Mouse (Mus musculus) MEL (cell line): Measurements from ENCODE around the gene Nus1. TPM values are rescaled to one million over a fixed set of nuclear protein-coding genes. Genes with fewer than 3 reads are reported as not detected.

Source experiments
- DNase-seq: peaks from one replicate; pipeline ENCODE4 v3.0.0; 2011; ENCODE audit warnings: low read depth, low spot score
- H3K27ac ChIP-seq: 2 replicates; pipeline ENCODE4 v1.5.1; 2012; ENCODE audit warnings: low read depth, mild to moderate bottlenecking, control low read depth, low read length, moderate library complexity; ENCODE audit not compliant: control insufficient read depth
- H3K27me3 ChIP-seq, 2 experiments: fragments of 150-350 bp in 1 of 2; sonication (generic) in 1 of 2; 2 replicates each; pipeline ENCODE4 v1.6.1; 2012; ENCODE audit warnings: low read length in 2 of 2, mild to moderate bottlenecking in 2 of 2, improper control_type of control experiment in 1 of 2, moderate library complexity in 1 of 2; ENCODE audit not compliant: insufficient read depth in 2 of 2, control insufficient read depth in 1 of 2
- H3K36me3 ChIP-seq, 2 experiments: 2 replicates each; pipeline ENCODE4 v1.6.1; 2012 to 2014; ENCODE audit warnings: low read length in 2 of 2, improper control_type of control experiment in 1 of 2, inconsistent platforms in 1 of 2, mild to moderate bottlenecking in 1 of 2; ENCODE audit not compliant: insufficient read depth in 2 of 2, control insufficient read depth in 1 of 2
- H3K4me1 ChIP-seq, 2 experiments: fragments of 150-350 bp in 1 of 2; sonication (generic) in 1 of 2; 2 replicates each; pipeline ENCODE4 v1.6.1; 2012; ENCODE audit warnings: low read length in 2 of 2, improper control_type of control experiment in 1 of 2, mild to moderate bottlenecking in 1 of 2; ENCODE audit not compliant: insufficient read depth in 2 of 2, control insufficient read depth in 1 of 2
- H3K4me3 ChIP-seq, 2 experiments: fragments of 150-350 bp in 1 of 2; sonication (generic) in 1 of 2; 2 replicates each; pipeline ENCODE4 v1.5.1; 2012; ENCODE audit warnings: low read depth in 2 of 2, low read length in 2 of 2, mild to moderate bottlenecking in 2 of 2, moderate library complexity in 2 of 2, control low read depth in 1 of 2, improper control_type of control experiment in 1 of 2; ENCODE audit not compliant: control insufficient read depth in 1 of 2, insufficient read depth in 1 of 2
- H3K79me2 ChIP-seq: 2 replicates; pipeline ENCODE4 v1.6.1; 2012; ENCODE audit warnings: mild to moderate bottlenecking, low read length, moderate library complexity; ENCODE audit not compliant: control insufficient read depth, poor library complexity, insufficient read depth
- H3K9ac ChIP-seq: 2 replicates; pipeline ENCODE4 v1.6.1; 2012; ENCODE audit warnings: low read depth, mild to moderate bottlenecking, control low read depth, low read length, moderate library complexity; ENCODE audit not compliant: control insufficient read depth, poor library complexity, severe bottlenecking
- H3K9me3 ChIP-seq: fragments of 150-350 bp; sonication (generic); replicated peaks from 2 replicates; pipeline ENCODE4 v1.6.1; 2012; ENCODE audit warnings: mild to moderate bottlenecking, low read length, improper control_type of control experiment, moderate library complexity; ENCODE audit not compliant: insufficient read depth
- BHLHE40 ChIP-seq: IDR thresholded peaks from 2 replicates; pipeline ENCODE4 v1.6.1; 2012; ENCODE audit warnings: low read depth, mild to moderate bottlenecking, inconsistent platforms, low read length, improper control_type of control experiment, borderline replicate concordance
- CHD1 ChIP-seq: IDR thresholded peaks from 2 replicates; pipeline ENCODE4 v1.6.1; 2012; ENCODE audit warnings: low read depth, mild to moderate bottlenecking, inconsistent platforms, low read length, improper control_type of control experiment
- CHD2 ChIP-seq: IDR thresholded peaks from 2 replicates; pipeline ENCODE4 v1.6.1; 2011; ENCODE audit warnings: low read length, improper control_type of control experiment
- CTCF ChIP-seq, 3 experiments: IDR thresholded peaks in 2 of 3; conservative IDR thresholded peaks in 1 of 3; 2 replicates each; pipeline ENCODE4 v1.5.1; 2011 to 2012; ENCODE audit warnings: low read length in 3 of 3, low read depth in 2 of 3, mild to moderate bottlenecking in 2 of 3, improper control_type of control experiment in 1 of 3, inconsistent platforms in 1 of 3, mixed read lengths in 1 of 3, moderate library complexity in 1 of 3; ENCODE audit not compliant: control insufficient read depth in 1 of 3, insufficient read depth in 1 of 3, poor library complexity in 1 of 3, severe bottlenecking in 1 of 3
- E2F4 ChIP-seq: IDR thresholded peaks from 2 replicates; pipeline ENCODE4 v1.6.1; 2011; ENCODE audit warnings: low read depth, low read length, improper control_type of control experiment, borderline replicate concordance
- ELF1 ChIP-seq: IDR thresholded peaks from 2 replicates; pipeline ENCODE4 v1.6.1; 2014; ENCODE audit warnings: low read depth, mild to moderate bottlenecking, inconsistent platforms, low read length, improper control_type of control experiment, moderate library complexity
- EP300 ChIP-seq, 2 experiments: IDR thresholded peaks; 2 replicates each; pipeline ENCODE4 v1.6.1; 2011; ENCODE audit warnings: improper control_type of control experiment in 2 of 2, low read length in 2 of 2, low read depth in 1 of 2, mild to moderate bottlenecking in 1 of 2
- ETS1 ChIP-seq: IDR thresholded peaks from 2 replicates; pipeline ENCODE4 v1.6.1; 2012; ENCODE audit warnings: low read depth, mild to moderate bottlenecking, inconsistent platforms, low read length, improper control_type of control experiment, moderate library complexity
- GABPA ChIP-seq: IDR thresholded peaks from 2 replicates; pipeline ENCODE4 v1.6.1; 2012; ENCODE audit warnings: low read depth, mild to moderate bottlenecking, inconsistent platforms, low read length, improper control_type of control experiment, moderate library complexity
- GATA1 ChIP-seq: IDR thresholded peaks from 2 replicates; pipeline ENCODE4 v1.6.1; 2011; ENCODE audit warnings: low read depth, low read length, improper control_type of control experiment
- HCFC1 ChIP-seq: IDR thresholded peaks from 2 replicates; pipeline ENCODE4 v1.6.1; 2012; ENCODE audit warnings: low read depth, mild to moderate bottlenecking, inconsistent platforms, low read length, improper control_type of control experiment, moderate library complexity
- KAT2A ChIP-seq: conservative IDR thresholded peaks from 2 replicates; pipeline ENCODE4 v1.6.1; 2012; ENCODE audit warnings: low read depth, low read length, improper control_type of control experiment, inconsistent platforms
- MAFK ChIP-seq: IDR thresholded peaks from 2 replicates; pipeline ENCODE4 v1.6.1; 2011; ENCODE audit warnings: low read depth, mild to moderate bottlenecking, low read length, improper control_type of control experiment, borderline replicate concordance
- MAX ChIP-seq: IDR thresholded peaks from 2 replicates; pipeline ENCODE4 v1.6.1; 2011; ENCODE audit warnings: low read length, improper control_type of control experiment
- MAZ ChIP-seq: IDR thresholded peaks from 2 replicates; pipeline ENCODE4 v1.6.1; 2012; ENCODE audit warnings: low read depth, mild to moderate bottlenecking, inconsistent platforms, low read length, improper control_type of control experiment
- MEF2A ChIP-seq: IDR thresholded peaks from 2 replicates; pipeline ENCODE4 v1.6.1; 2014; ENCODE audit warnings: low read depth, mild to moderate bottlenecking, inconsistent platforms, low read length, improper control_type of control experiment; ENCODE audit not compliant: poor library complexity, insufficient replicate concordance, severe bottlenecking; ENCODE audit errors: extremely low read depth
- MYB ChIP-seq: IDR thresholded peaks from 2 replicates; pipeline ENCODE4 v1.6.1; 2011; ENCODE audit warnings: mild to moderate bottlenecking, low read depth, low read length, improper control_type of control experiment
- MYC ChIP-seq: IDR thresholded peaks from 2 replicates; pipeline ENCODE4 v1.6.1; 2011; ENCODE audit warnings: low read depth, mild to moderate bottlenecking, low read length, improper control_type of control experiment, moderate library complexity
- NELFE ChIP-seq: IDR thresholded peaks from 2 replicates; pipeline ENCODE4 v1.6.1; 2011; ENCODE audit warnings: low read depth, low read length, improper control_type of control experiment
- NRF1 ChIP-seq: IDR thresholded peaks from 2 replicates; pipeline ENCODE4 v1.6.1; 2014; ENCODE audit warnings: low read depth, mild to moderate bottlenecking, inconsistent platforms, low read length, improper control_type of control experiment, moderate library complexity; ENCODE audit not compliant: poor library complexity, insufficient read depth, severe bottlenecking
- POLR2A ChIP-seq, 2 experiments: IDR thresholded peaks; 2 replicates each; pipeline ENCODE4 v1.6.1; 2011 to 2012; ENCODE audit warnings: low read length in 2 of 2, mild to moderate bottlenecking in 2 of 2, control low read depth in 1 of 2, improper control_type of control experiment in 1 of 2, low read depth in 1 of 2, moderate library complexity in 1 of 2; ENCODE audit not compliant: control insufficient read depth in 1 of 2, insufficient read depth in 1 of 2, poor library complexity in 1 of 2
- POLR2AphosphoS2 ChIP-seq: IDR thresholded peaks from 2 replicates; pipeline ENCODE4 v1.6.1; 2011; ENCODE audit warnings: low read length, improper control_type of control experiment
- POLR2AphosphoS5 ChIP-seq: IDR thresholded peaks from 2 replicates; pipeline ENCODE4 v1.6.1; 2012; ENCODE audit warnings: low read depth, borderline replicate concordance, mild to moderate bottlenecking, inconsistent platforms, low read length, moderate library complexity, mixed read lengths
- RAD21 ChIP-seq: IDR thresholded peaks from 2 replicates; pipeline ENCODE4 v1.6.1; 2011; ENCODE audit warnings: mild to moderate bottlenecking, low read depth, low read length, improper control_type of control experiment
- RCOR1 ChIP-seq: IDR thresholded peaks from 2 replicates; pipeline ENCODE4 v1.6.1; 2012; ENCODE audit warnings: low read depth, mild to moderate bottlenecking, inconsistent platforms, low read length, improper control_type of control experiment
- SIN3A ChIP-seq: IDR thresholded peaks from 2 replicates; pipeline ENCODE4 v1.6.1; 2012; ENCODE audit warnings: low read length, improper control_type of control experiment, inconsistent platforms
- SMC3 ChIP-seq: IDR thresholded peaks from 2 replicates; pipeline ENCODE4 v1.6.1; 2011; ENCODE audit warnings: low read depth, low read length, improper control_type of control experiment
- TBP ChIP-seq: IDR thresholded peaks from 2 replicates; pipeline ENCODE4 v1.8.0; 2011; ENCODE audit warnings: low read depth, low read length, improper control_type of control experiment
- TCF12 ChIP-seq: IDR thresholded peaks from 2 replicates; pipeline ENCODE4 v1.6.1; 2014; ENCODE audit warnings: low read depth, mild to moderate bottlenecking, inconsistent platforms, low read length, improper control_type of control experiment, moderate library complexity
- UBTF ChIP-seq: IDR thresholded peaks from 2 replicates; pipeline ENCODE4 v1.6.1; 2012; ENCODE audit warnings: low read depth, mild to moderate bottlenecking, inconsistent platforms, low read length, improper control_type of control experiment, moderate library complexity, borderline replicate concordance; ENCODE audit not compliant: insufficient read depth
- USF1 ChIP-seq: IDR thresholded peaks from 2 replicates; pipeline ENCODE4 v1.6.1; 2014; ENCODE audit warnings: low read depth, mild to moderate bottlenecking, inconsistent platforms, low read length, improper control_type of control experiment, moderate library complexity
- USF2 ChIP-seq, 2 experiments: IDR thresholded peaks; 2 replicates each; pipeline ENCODE4 v1.6.1; 2011 to 2012; ENCODE audit warnings: improper control_type of control experiment in 2 of 2, low read length in 2 of 2, borderline replicate concordance in 1 of 2, inconsistent platforms in 1 of 2, low read depth in 1 of 2, mild to moderate bottlenecking in 1 of 2; ENCODE audit not compliant: insufficient read depth in 1 of 2
- ZC3H11A ChIP-seq: IDR thresholded peaks from 2 replicates; pipeline ENCODE4 v1.6.1; 2012; ENCODE audit warnings: low read depth, mild to moderate bottlenecking, inconsistent platforms, low read length, improper control_type of control experiment
- ZMIZ1 ChIP-seq: IDR thresholded peaks from 2 replicates; pipeline ENCODE4 v1.6.1; 2012; ENCODE audit warnings: low read depth, mild to moderate bottlenecking, inconsistent platforms, low read length, improper control_type of control experiment, moderate library complexity
- ZNF384 ChIP-seq: IDR thresholded peaks from 2 replicates; pipeline ENCODE4 v1.6.1; 2012; ENCODE audit warnings: low read depth, mild to moderate bottlenecking, inconsistent platforms, low read length, improper control_type of control experiment
- polyA plus RNA-seq, 2 experiments: library from polyadenylated mRNA; stranded (reverse) in 1 of 2; unstranded in 1 of 2; fragments of >175 nt in 1 of 2; fragments of >200 nt in 1 of 2; gene quantifications; 2 replicates each; pipeline versions ENCODE4 v1.2.1 to v1.2.4; 2012; ENCODE audit warnings: low replicate concordance in 2 of 2, low read depth in 1 of 2; ENCODE audit not compliant: insufficient read length in 2 of 2, insufficient read depth in 1 of 2, missing spikeins in 1 of 2
- total RNA-seq: library from RNA; depleted of rRNA; stranded (reverse); fragments of 300-350 nt; gene quantifications from 2 replicates; pipeline ENCODE4 v1.2.3, GENCODE M21; 2012

Nus1 gene
- total and polyA plus RNA-seq, 3 experiments, result 25.6 to 52.4 (median 43.5) TPM

DNA sequence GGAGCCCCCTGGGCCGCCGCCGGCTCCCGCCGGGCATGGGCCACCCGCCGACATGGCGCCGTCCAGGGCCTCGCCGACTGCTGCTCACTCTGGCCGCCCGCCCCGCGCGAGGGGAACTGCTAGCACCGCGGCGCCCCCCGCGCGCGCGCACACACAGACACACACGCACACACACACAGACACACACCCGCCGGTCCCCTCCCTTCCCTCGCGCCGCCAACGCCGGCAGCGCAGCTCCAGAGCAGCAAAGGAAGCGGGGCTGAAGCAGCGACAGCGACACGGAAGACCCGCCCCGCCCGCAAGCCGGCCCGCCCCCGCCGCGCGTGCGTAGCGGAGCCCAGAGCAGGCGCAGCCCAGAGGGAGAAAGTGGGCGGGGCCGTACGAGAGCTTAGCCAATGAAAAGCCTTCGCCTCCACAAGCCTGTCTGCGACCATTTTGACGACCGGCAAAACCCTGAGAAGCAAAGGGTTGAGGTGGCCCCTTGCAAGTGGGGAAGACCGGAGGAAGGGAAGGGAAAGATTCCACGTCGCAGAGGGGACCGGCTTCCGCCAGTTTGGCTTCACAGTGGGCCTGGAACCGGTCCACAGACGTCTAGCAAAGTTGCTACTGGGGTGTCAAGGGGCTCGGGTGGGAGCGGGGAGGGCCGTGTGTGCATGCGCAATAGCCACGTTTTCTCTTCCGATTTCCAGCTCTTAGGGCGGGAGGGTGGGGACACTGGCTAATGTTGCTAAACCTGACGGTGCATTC, 35.3 kb upstream of the Nus1 start, which contains the start of gene Gopc:
TSS of gene Gopc (minus strand) at position 280 of the 747 bp plus-strand sequence.
- H3K79me2 ChIP-seq, result peaks cover 11% of the 10 kb centered on the region
- peak within 1 kb of the TSS; percentile 79 for H3K9ac ChIP-seq
- H3K9me3 ChIP-seq, result no peaks in the 10 kb centered on the region
- H3K27ac ChIP-seq, result peak within 1 kb of the TSS; percentile 76
- peaks cover 0 to 17% of the 10 kb centered on the region in 2 experiments; a peak in 2 of 4 replicates for H3K36me3 ChIP-seq
- peak within 1 kb of the TSS; percentile 69 to 85 for H3K4me3 ChIP-seq
- H3K27me3 ChIP-seq, result no peaks in the 10 kb centered on the region
- H3K4me1 ChIP-seq, result peaks cover 0 to 13% of the 10 kb centered on the region in 2 experiments; a peak in 2 of 4 replicates
- peak; percentile 98 for DNase-seq
- 0 out of 2 replicates have a peak, but pooled peaks have one; percentile 28 for TF ChIP-seq TCF12
- no peak for TF ChIP-seq UBTF
- TF ChIP-seq MAFK, result no peak
- no peak for TF ChIP-seq SMC3
- 0 out of 2 replicates have a peak, but pooled peaks have one; percentile 35 for TF ChIP-seq CHD1
- no peak for TF ChIP-seq BHLHE40
- 0 out of 2 replicates have a peak, but pooled peaks have one; percentile 44 for TF ChIP-seq POLR2AphosphoS2
- 0 out of 2 replicates have a peak, but pooled peaks have one; percentile 28 for TF ChIP-seq MYC
- no peak for TF ChIP-seq ETS1
- peak; percentile 61 for TF ChIP-seq SIN3A
- TF ChIP-seq GABPA, result no peak
- no peak for TF ChIP-seq ZC3H11A
- TF ChIP-seq ELF1, result peak; percentile 64; the same call in 1 of the 2 replicates
- no peak; the same call in 1 of the 2 replicates for TF ChIP-seq MAZ
- TF ChIP-seq POLR2A (IDR thresholded peaks at IDR 0.05; ENCODE audit: control insufficient read depth in 1 of 2, insufficient read depth in 1 of 2, low read depth in 1 of 2, low read length in 2 of 2, poor library complexity in 1 of 2), result peak; percentile 92
- no peak for TF ChIP-seq MYB
- TF ChIP-seq MEF2A, result no peak
- peak; percentile 27; the same call in 1 of the 2 replicates for TF ChIP-seq MAX
- TF ChIP-seq CHD2, result no peak
- no peak for TF ChIP-seq KAT2A
- no peak for TF ChIP-seq RAD21
- peak; percentile 89 for TF ChIP-seq NRF1
- TF ChIP-seq ZNF384, result no peak
- peak; percentile 78 for TF ChIP-seq NELFE
- no peak for TF ChIP-seq E2F4
- TF ChIP-seq HCFC1, result peak; percentile 64
- TF ChIP-seq USF2 (IDR thresholded peaks at IDR 0.05; ENCODE audit: borderline replicate concordance in 1 of 2, insufficient read depth in 1 of 2, low read depth in 1 of 2, low read length in 2 of 2), result no peak
- TF ChIP-seq ZMIZ1, result no peak
- 0 out of 2 replicates have a peak, but pooled peaks have one; percentile 51 for TF ChIP-seq TBP
- TF ChIP-seq EP300 (IDR thresholded peaks at IDR 0.05; ENCODE audit: low read depth in 1 of 2, low read length in 2 of 2), result no peak
- no peak for TF ChIP-seq GATA1
- no peak for TF ChIP-seq USF1
- TF ChIP-seq POLR2AphosphoS5, result no peak
- no peak for TF ChIP-seq RCOR1
- no peak for TF ChIP-seq CTCF (IDR thresholded peaks at IDR 0.05 in 2 of 3, conservative IDR thresholded peaks at IDR 0.05 in 1 of 3; ENCODE audit: control insufficient read depth in 1 of 3, insufficient read depth in 1 of 3, low read depth in 2 of 3, low read length in 3 of 3, poor library complexity in 1 of 3, severe bottlenecking in 1 of 3)
